Mouse (Mus musculus): Measurements from ENCODE around the gene Hist1h3c.
A peak's percentile ranks its signal among the peaks of the same experiment; 100 is the strongest.
"Not testable (repeated sequence)": the region's sequence is repeated elsewhere in the genome, so short reads cannot be mapped to it uniquely, and the experiment has no call there.

Hist1h3c gene

DNA sequence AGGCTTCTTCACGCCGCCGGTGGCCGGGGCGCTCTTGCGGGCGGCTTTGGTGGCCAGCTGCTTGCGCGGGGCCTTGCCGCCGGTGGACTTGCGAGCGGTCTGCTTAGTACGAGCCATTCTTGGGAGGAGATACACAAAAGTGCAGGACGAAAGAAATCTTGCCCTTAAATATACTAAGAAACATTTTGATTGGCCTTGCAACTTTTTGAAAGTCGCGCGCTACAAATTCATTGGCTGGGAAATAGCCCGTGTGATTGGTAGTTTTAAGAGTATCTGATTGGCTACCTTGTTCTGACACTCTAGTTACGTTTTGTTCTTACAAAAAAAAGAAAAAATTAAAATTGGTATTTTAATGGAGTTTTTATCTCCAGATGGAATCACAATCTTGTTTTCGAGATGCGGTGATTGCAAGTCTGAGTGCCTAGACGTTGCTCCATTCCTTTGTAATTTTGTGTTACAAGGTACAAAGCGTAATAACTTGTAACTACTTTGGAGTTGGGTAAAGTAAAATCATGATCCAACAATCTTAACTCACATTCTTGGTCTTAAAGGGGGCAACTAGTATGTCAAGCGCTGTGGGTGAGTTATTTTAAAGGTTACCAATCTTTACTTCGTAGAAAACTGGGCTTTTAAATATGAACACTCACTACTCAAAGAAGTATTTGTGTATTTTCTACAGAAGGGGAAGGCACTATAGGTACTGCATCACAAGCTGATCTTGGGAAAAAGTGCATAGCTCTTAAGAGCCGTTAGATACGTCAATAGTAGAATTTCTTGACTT is at the start of gene Hist1h3c:
Gene Hist1h3c (minus strand): TSS at position 222 of the 781 bp plus-strand sequence.
- peak; percentile 78 to 89 for DNase-seq

DNA sequence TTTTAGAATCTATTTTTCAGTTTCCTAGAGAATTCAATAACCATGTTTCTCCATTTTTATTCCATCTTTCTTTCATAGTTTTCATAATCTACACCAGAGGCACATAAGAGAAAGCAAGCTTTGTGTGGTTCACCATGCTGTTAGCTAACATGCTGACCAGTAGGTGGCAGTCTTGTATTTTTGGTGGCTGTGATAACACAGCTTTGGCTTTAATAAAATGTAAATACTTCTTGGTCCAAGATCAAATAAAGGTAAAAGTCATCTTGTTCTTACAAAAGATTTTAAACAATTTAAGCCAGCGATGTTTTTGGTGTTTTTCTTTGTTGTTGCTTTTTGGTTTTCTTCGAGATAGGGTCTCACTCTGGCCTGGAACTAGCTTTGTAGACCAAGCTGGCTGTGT is 47.1 kb upstream of the Hist1h3c start:
- peak in 1 of 2 experiments; percentile 69 for DNase-seq

DNA sequence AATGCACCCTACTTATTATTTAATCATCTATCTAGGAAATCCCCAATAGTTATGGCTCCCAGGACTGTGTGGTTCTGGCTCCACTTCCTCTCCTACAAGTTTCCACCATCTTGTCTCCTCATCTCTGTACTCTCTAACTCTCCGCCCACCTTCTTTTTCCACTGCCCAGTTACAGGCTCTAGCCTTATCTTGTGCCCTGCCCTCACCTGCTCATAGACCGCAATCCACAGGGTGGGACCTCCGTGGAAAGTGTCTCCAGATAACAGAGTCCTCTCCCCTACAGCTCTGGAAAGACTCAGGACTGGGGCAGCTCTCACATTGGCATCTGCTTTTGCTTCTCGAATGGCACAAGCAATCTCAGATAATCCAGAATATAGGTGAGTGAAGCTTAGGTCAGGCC is 33.6 kb upstream of the Hist1h3c start:
- no peak for DNase-seq

DNA sequence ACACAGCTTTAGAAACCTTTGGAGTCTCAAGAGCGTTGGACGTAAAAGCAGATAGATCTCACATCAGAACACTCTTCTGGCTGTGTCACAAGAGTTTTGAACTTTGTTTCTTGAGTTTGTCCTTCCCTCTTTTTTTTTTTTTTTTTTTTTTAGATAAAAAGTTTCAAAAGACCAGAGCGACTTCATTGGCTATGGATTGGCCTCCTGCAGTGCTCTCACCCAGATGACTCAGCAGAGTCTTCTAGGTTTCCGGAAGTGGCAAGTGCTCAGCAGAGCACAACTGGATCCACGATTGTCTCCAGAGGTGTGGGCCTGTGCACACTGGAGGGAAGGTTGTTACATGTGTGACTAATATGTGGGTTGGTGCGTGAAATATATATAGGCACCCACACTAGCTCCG is 32.9 kb upstream of the Hist1h3c start:
- no peak for DNase-seq

DNA sequence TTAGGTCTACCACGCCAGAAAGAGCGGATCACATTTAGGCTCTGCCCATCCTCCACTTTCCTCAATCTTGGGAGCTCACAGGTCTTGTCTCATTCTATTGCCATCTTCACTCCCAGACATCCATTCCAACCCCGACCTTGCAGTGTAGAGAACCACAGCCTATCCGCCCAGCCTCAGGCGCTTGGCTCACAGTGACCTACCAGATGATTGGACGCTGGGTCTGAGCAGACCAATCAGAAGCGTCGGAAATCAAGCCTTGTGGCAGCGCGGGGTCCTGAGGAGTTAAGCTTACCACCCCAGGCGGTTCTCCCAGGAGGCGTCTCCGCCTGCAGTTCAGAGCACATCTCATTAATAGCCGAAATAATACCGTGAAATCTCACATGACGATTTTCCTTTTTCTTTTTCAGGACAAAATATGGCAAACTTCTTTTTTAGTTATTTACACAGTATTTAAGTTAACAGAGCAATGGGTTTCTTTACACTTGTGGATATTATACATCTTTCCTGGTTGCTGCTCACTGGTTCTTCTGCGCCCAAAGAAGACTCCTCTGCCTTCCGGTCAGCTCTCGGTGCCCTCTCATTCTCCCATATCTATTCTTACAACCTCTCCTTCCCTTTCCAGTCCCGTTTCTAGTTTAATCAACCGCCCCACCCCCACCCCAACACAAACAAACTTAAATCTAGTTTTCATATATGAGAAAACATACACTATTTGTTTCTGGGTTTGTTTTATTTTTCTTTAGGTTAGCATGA is 27.3 kb upstream of the Hist1h3c start:
- peak; percentile 48 to 63 for DNase-seq

DNA sequence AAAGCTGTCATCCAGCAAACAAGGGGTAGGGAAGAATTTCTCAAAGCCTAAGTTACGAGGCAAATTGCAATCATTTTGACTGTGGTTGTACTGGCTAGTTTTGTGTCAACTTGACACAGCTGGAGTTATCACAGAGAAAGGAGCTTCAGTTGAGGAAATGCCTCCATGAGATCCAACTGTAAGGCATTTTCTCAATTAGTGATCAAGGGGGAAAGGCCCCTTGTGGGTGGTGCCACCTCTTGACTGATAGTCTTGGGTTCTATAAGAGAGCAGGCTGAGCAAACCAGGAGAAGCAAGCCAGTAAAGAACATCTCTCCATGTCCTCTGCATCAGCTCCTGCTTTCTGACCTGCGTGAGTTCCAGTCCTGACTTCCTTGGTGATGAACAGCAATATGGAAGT is 24.2 kb upstream of the Hist1h3c start, which contains the start of gene Trim38:
Gene Trim38 (plus strand): TSS at position 301 of the 400 bp plus-strand sequence.
- DNase-seq: not testable (repeated sequence)

DNA sequence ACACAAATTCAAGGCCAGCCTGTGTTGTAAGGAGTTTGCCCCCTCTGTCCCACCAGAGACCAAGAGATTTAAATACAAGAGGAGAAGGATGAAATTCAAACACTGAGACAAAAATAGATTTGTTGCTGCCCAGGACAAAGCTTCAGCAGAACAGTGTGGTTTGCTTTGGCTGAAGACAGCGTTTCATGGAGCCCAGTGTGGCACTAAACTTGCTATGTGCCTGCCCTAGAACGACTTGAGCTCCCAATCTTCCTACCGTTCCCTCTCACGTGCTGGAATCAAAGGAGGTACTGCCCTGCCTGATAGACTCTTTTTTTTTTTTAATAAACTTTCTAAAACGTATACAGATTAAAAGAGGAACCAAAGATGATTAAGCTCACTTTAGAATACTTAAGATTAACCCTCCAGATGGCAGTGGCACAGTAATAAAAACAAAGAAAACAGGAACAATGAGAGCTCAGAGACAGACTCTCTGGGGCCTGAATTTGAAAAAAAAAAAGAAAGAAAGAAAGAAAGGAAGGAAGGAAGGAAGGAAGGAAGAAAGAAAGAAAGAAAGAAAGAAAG is 23.5 kb upstream of the Hist1h3c start:
- DNase-seq: no peak

DNA sequence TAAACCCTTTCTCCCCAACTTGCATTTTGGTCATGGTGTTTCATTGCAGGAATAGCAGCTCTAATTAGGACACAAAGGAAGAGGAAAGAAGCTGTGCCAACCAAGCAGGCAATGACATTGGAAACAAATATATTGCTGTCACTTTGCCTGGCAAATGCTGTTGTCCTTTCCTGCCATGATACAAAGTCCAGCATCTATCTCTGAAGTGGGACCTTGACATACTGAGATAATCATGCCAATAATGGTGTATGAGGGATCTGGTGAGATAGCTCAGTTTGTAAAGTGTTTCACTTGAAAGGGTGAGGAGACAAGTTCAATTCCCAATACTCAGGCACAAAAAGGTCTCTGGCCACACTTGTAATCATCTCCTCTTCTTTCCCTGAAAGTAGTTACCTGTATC is 21.4 kb upstream of the Hist1h3c start:
- no peak for DNase-seq

DNA sequence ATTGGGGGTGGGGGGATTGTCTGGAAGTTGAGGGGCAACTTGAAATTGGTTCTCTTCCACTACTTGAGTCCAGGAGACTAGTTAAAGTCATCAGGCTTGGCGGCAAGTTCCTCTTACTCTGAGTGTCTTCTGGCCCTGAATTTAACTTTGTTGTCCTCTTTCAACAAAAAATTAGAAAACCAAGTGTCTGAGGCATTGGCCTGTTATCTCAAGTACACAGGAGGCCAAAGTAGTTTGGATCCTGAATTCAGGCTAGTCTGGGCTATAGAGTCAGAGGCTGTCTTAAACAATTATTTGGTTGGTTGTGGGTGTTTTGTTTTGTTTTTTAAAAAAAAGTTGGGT is 19.7 kb upstream of the Hist1h3c start:
- no peak for DNase-seq

DNA sequence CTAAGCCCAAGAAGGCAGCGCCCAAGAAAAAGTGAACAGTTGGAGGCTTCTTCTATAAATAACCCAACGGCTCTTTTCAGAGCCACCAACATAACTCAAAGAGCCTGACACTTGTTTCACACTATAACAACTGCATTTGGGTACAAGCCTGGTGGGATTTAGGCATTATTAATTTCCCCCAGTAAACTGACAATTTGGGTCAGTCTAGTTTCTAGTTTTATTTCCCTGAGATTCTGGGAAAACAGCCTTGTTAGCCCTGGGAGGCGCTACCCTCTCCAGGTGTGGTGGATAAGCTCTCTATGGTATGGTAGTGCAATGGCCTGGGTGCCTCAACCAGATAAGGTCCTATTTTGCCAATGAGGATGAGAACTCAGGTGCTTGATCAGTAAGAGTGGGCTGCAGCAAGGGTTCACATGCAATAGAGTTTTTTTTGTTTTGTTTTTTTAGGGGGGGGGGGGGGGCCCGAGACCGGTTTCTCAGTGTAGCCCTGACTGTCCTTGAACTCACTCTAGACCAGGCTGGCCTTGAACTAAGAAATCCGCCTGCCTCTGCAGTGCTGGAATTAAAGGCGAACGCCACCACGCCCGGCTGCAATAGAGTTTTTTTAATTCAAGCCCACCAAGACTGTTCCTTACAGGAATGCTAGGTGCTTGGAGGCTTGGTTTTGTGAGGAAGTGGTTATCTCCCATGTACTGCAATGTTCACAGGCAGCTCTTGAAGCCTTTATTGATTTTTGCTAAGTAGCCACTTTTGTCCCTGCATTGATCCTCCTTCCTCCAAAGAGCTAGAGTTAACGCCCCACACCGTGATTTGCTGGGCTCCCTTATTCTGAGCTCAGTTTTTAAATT is 19.1 kb upstream of the Hist1h3c start:
- DNase-seq: no peak

DNA sequence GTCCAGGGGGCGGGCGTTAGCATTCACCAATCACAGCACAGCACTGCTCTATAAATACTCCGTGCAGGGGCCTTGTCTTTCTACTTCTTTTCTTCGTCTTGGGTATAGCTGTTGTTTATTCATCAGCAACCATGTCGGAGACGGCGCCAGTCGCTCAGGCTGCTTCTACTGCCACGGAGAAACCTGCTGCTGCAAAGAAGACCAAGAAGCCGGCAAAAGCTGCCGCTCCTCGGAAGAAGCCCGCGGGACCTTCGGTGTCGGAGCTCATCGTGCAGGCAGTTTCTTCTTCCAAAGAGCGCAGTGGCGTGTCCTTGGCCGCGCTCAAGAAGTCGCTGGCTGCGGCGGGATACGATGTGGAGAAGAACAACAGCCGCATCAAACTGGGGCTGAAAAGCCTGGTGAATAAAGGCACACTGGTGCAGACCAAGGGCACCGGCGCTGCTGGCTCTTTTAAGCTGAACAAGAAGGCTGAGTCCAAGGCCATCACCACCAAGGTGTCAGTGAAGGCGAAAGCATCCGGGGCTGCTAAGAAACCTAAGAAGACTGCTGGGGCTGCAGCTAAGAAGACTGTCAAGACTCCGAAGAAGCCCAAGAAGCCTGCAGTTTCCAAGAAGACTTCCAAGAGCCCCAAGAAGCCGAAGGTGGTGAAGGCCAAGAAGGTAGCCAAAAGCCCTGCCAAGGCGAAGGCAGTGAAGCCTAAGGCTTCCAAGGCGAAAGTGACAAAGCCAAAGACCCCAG is 18.4 kb upstream of the Hist1h3c start, which contains the start of gene Hist1h1a:
Gene Hist1h1a (plus strand): TSS at position 81 of the 738 bp plus-strand sequence.
- DNase-seq: peak; percentile 91

DNA sequence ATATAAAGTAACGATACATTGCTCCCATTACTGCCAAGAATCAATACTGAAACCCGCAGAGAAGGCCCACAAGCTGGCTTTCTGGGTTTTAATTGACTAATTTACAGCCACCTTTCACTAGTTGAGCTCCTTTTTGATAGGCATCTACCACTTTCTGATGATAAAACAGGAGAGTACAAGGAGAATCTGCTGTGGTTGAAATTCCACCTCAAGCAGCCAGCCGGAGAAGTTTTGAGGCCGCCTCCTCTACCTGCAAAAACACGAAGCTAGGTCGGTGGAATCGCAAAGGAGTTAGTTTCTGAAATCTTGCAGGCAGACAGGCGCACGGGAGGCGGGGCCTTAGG is 17.8 kb upstream of the Hist1h3c start:
- DNase-seq: no peak

DNA sequence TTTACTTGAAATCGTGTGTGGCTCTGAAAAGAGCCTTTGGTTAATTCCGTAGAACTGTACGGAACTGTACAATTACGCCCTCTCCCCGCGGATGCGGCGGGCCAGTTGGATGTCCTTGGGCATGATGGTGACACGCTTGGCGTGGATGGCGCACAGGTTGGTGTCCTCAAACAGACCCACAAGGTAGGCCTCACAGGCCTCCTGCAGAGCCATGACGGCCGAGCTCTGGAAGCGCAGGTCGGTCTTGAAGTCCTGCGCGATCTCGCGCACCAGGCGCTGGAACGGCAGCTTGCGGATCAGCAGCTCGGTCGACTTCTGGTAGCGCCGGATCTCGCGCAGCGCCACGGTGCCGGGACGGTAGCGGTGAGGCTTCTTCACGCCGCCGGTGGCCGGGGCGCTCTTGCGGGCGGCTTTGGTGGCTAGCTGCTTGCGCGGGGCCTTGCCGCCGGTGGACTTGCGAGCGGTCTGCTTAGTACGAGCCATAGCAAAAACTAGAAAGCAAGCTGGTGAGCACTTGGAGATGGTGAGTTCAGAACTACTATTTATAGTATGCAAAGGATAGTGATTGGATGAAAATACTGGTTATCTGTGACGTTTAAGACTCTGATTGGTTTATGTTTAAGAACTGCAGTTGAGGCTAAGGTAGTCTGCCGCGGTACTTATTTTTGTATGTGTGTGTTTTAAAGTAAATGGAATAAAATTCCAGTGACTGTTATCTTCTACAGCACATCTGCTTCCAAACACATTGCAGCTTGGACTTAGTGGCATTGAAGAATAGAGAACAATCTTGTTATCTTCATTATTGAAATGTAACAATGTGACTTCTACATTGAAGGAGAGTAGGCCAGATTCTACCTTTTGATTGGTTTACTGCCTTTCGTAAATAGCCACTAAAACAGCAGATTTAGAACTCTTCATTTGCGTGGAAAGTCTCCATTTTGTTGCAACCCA is 16.7 kb upstream of the Hist1h3c start, which contains the start of gene Hist1h3a:
Gene Hist1h3a (minus strand): TSS at position 516 of the 951 bp plus-strand sequence.
- peak; percentile 65 to 74 for DNase-seq

DNA sequence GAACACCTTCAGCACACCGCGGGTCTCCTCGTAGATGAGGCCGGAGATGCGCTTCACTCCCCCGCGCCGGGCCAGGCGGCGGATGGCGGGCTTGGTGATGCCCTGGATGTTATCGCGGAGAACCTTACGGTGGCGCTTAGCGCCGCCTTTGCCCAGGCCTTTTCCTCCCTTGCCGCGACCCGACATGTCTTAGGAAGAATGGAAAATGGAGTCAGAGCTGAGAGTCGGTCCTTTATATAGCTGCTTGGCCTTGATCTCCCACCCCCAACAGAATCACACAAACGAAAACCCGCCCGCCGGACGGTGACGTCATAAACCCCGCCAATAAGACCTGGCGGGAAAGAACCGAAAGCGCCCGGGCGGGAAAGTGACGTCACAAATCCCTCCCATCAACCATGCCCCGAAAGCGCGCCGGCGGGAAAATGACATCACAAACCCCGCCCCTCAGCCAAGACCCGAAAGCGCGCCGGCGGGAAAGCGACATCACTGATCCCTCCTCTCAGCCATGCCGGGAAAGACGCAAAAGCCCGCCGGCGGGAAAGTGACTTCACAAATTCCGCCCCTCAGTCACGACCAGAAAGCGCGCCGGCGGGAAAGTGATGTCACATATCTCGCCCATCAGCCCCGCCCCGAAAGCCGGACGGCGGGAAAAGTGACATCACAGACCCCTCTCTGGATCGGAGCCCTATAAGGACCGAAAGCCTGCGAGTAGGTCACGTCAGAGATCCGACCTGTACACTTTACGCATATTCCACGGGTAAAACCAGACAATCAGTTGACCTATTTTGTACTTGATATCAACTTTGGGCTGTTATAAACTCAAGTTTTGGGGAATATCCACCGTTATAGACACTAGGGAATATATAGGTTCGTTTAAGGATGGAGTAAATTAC is 15.8 kb upstream of the Hist1h3c start, which contains the start of gene Hist1h4a:
Gene Hist1h4a (minus strand): TSS at position 259 of the 893 bp plus-strand sequence.
- DNase-seq: peak; percentile 99

DNA sequence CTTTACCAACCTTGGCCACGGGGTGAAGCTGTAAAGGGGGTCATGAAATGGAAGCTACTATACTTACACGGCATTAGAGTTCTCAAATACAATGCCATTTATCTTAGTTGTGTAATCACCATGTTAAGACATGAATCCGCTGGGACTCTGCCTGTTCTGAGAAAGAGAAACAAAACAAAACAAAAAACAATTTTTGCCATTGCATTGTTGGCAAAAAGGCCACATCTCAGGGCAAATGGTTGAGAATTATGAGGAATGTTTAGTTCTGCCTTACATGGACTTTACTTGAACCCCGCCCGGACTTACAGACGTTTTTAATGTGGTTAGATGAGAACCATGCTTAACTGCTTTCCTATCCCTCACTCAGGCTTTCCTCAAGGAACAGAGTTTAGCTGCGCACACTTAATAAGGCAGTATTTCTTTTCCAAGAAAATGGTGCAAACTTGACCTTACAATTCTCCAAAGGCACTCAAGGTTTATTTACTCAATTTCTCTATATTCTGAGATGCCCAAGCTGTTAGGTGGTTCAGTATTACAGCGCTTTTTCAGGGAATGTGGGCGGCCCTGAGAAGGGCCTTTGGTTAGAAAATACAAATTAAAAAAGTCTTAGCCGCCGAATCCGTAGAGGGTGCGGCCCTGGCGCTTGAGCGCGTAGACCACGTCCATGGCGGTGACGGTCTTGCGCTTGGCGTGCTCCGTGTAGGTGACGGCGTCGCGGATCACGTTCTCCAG is 15.0 kb upstream of the Hist1h3c start:
- peak; percentile 30 to 42 for DNase-seq

DNA sequence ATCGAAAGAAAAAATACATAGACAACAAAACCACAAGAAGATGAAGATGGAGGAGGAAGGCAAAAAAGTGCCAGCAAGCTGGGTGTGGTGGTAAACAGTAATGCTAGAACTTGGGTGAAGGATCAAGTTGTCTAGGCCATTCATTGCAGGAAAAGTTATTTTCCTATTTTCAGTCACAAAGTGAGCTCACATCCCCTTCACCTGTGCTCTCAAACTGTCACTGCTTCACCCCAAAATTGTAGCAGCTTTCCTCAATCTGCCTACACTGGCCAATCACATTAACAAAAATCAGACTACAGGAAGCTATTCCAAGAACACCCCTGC is 14.5 kb upstream of the Hist1h3c start:
- DNase-seq: no peak

DNA sequence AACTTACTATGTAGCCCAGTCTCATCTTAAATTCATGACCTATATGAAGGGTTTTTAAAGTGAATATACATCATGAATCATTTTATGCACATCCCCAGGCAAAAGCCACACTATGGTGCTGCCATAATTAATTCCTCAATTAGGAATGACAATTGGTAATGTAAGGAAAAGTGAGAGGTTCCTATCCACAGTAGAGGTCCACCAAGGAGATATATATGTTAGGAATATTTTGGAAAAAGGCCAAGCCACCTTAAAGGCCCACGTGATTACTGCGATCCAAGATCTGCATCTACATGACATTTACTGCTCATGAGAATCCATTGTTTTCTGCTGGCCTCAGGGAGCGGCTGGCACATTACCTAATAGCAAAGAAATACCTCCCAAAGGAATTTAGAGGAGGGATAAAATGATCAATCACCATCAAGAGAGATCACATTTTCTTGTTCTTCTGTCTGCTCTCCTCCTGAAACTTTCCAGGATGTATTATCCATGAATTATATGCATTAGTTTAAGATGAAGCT is 13.9 kb upstream of the Hist1h3c start:
- DNase-seq: no peak

DNA sequence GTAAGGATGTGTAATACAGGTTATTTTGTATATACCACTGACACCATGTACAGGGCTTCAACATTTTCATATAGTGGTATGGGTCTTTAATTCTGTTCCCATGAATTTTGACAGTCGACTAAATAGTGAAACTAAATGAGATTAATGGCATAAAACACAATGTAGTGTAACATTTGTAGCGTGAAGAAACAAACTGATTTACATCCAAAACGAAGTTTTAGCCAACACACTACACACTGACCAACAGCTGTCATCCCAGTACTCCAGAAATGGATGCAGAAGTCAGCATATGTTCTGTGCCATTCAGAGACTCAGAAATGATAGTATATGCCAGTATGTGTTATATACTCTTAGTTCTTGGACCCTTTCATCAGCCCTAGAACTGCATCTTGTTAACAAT is 12.5 kb upstream of the Hist1h3c start:
- DNase-seq: no peak

DNA sequence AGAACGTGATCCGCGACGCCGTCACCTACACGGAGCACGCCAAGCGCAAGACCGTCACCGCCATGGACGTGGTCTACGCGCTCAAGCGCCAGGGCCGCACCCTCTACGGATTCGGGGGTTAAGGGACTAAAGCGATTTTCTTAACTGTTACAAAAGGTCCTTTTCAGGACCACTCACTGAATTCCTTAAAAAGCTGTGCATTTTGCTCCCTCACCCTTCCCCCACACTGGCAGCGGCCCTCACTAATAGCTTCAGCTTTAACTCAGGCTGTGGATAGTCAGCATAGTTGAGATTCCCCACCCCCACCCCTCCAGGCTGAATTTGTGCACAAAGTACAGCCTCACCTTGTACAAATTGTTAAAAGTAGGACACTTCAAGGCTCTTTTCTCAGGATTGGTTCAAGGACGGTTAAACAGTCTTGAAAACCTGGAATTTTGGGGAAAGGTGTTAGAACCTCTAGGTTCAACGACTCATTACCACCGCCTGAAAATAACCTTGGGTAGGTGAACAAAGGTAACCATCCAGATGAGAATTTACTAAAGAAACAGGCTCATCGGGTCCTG is 11.9 kb upstream of the Hist1h3c start:
- DNase-seq: no peak

Measured in lung, postnatal 4 days (tissue).